Mouse (Mus musculus): Measurements from ENCODE around the gene Olfr1163.
"Not testable (repeated sequence)": the region's sequence is repeated elsewhere in the genome, so short reads cannot be mapped to it uniquely, and the experiment has no call there.

Olfr1163 gene

GRCm38 (mm10) chr2:88071730-88072129 is at the start of gene Olfr1163:
Olfr1163 (minus strand) TSS chr2:88071830.
- DNase-seq (ENCODE audit: low spot score in 2 of 2) = no peak

DNA sequence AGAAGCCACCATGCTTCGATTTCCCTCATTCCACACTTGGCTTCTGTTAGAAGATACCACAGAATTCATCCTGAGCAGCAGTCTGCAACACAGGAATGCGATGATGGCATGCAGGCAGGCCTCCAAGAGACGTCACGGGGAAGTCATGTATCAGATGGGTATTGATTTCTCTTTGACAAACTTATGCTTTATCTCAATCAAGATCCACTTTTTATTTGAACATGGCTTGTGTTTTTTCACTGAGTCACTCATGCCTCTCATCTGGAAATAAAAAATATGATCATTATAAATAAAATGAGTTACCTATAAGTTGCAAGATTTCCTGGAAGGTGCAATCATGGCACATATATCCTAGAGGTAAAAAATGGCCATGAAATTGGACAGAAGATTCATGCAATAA is 22.2 kb upstream of the Olfr1163 start, which contains the start of gene Olfr1164:
Gene Olfr1164, minus strand, starts transcription at position 101 of the 400 bp plus-strand sequence.
- DNase-seq (ENCODE audit: low spot score in 2 of 2) = no peak

DNA sequence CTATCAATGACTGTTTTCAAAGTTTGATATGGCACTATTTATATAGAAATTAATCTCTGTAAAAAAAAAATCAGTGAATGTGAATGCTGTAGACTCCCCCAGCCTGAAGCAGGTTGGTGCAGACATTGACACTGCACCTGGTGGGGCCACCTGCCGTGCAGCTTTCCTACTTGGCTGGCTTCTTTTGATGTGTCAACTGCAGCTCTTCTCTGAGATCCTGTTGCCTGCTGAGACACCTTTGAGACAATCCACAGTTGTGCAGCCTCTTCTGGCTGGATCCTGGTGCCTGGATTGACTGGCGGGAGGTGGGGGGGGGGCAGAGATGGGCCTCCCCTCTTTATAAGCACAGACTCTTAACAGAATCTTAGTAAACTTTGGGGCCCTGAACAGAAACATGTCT is 8.0 kb downstream of the Olfr1163 start:
- no peak for DNase-seq (ENCODE audit: low spot score in 2 of 2)

- no peak for DNase-seq (ENCODE audit: low spot score in 2 of 2)
Observed at GRCm38 (mm10) chr2:88051029-88051428, 20.6 kb downstream of the Olfr1163 start, which contains the start of gene Olfr1162. Olfr1162 (minus strand) TSS chr2:88051129.

GRCm38 (mm10) chr2:88037599-88037998 is 34.0 kb downstream of the Olfr1163 start, which contains the start of gene Olfr73:
Olfr73 (minus strand) TSS chr2:88037699.
- DNase-seq (ENCODE audit: low spot score in 2 of 2) = no peak

GRCm38 (mm10) chr2:88022474-88022873 is 49.2 kb downstream of the Olfr1163 start, which contains the start of gene Olfr1161:
Olfr1161 (plus strand) TSS chr2:88022774.
- DNase-seq (ENCODE audit: low spot score in 2 of 2) = not testable (repeated sequence)

Data from right cerebral cortex, adult 2 months (tissue).